Mouse (Mus musculus) bone marrow, adult 2 months (tissue): ENCODE measurements around the gene Fbxo31.

Experiments
- CTCF ChIP-seq: fragments of 200-500 bp; IDR thresholded peaks from 2 replicates; pipeline ENCODE4 v1.5.1; 2011; ENCODE audit warnings: low read length, control low read depth; ENCODE audit not compliant: control insufficient read depth, insufficient read depth
- POLR2A ChIP-seq: fragments of 200-500 bp; IDR thresholded peaks from 2 replicates; pipeline ENCODE4 v1.6.1; 2011; ENCODE audit warnings: low read depth, mild to moderate bottlenecking, control low read depth, low read length, borderline replicate concordance; ENCODE audit not compliant: control insufficient read depth

- no peak for TF ChIP-seq POLR2A
- no peak for TF ChIP-seq CTCF
Measured at GRCm38 (mm10) chr8:121572121-121572520, 6.5 kb downstream of the Fbxo31 start.
